Mouse (Mus musculus) embryonic facial prominence, embryonic 15.5 days (tissue): ENCODE data around the gene Esr1. TPM values are rescaled to one million over a fixed set of nuclear protein-coding genes. Genes with fewer than 3 reads are reported as not detected.
"Not testable (repeated sequence)": the region's sequence is repeated elsewhere in the genome, so short reads cannot be mapped to it uniquely, and the experiment has no call there.

ENCODE experiments used
- ATAC-seq: fragments of 200-750 bp; cut with Nextera tagmentation; 2 replicates; pipeline ENCODE4 v1.8.0; 2017; ENCODE audit warnings: low read depth, moderate TSS enrichment; ENCODE audit not compliant: insufficient number of reproducible peaks, low FRiP score, low TSS enrichment
- H3K27ac ChIP-seq: fragments of 300-500 bp; sonication (generic); replicated peaks from 2 replicates; pipeline ENCODE4 v1.5.1; 2015; ENCODE audit warnings: mild to moderate bottlenecking, inconsistent platforms
- H3K27me3 ChIP-seq: fragments of 300-500 bp; sonication (generic); 2 replicates; pipeline ENCODE4 v1.6.1; 2015; ENCODE audit warnings: inconsistent platforms
- H3K36me3 ChIP-seq: fragments of 300-500 bp; sonication (generic); 2 replicates; pipeline ENCODE4 v1.6.1; 2015; ENCODE audit warnings: mild to moderate bottlenecking, inconsistent platforms
- H3K4me1 ChIP-seq: fragments of 300-500 bp; sonication (generic); 2 replicates; pipeline ENCODE4 v1.6.1; 2015; ENCODE audit warnings: inconsistent platforms
- H3K4me2 ChIP-seq: fragments of 300-500 bp; sonication (generic); replicated peaks from 2 replicates; pipeline ENCODE4 v1.6.1; 2015; ENCODE audit warnings: mild to moderate bottlenecking, inconsistent platforms
- H3K4me3 ChIP-seq: fragments of 300-500 bp; sonication (generic); replicated peaks from 2 replicates; pipeline ENCODE4 v1.5.1; 2015; ENCODE audit warnings: mild to moderate bottlenecking, inconsistent platforms
- H3K9ac ChIP-seq: fragments of 300-500 bp; sonication (generic); 2 replicates; pipeline ENCODE4 v1.6.1; 2015; ENCODE audit warnings: inconsistent platforms
- H3K9me3 ChIP-seq: fragments of 300-500 bp; sonication (generic); replicated peaks from 2 replicates; pipeline ENCODE4 v1.6.1; 2016; ENCODE audit warnings: inconsistent platforms
- WGBS: fragments of 180-500 bp; shearing (Covaris S2); methylation state at CpG from one replicate; pipeline ENCODE4 v1.1.7; 2015; 5-methylcytosine and 5-hydroxymethylcytosine counted together
- polyA plus RNA-seq: library from polyadenylated mRNA; unstranded; fragments of >200 nt; fragmentation: Nextera tagmentation; extraction: Ambion mirVana; gene quantifications from 2 replicates; pipeline ENCODE4 v1.2.1, GENCODE M21; 2015

Gene Esr1
- polyA plus RNA-seq, 1 experiment from 2014 or later = 0.37 TPM

DNA sequence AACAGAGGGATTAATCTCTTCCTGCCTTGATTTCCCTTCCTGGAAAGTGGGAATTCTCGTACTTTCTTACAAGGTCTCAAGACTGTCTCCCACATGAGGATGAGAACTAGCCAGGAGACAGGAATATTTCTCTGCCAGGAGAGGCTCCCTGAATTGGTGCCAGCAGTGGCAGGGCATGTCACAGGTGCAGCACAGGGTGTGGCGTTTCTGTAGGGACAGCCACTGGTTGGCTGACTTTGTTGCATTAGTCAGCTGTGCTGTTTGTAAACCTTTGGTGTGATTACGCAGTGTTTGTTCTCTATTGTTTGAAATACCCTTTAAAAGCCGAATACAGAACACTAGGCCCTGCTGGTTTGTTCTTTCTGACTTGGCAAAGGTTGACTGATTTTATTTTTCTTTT lies 11.8 kb upstream of the Esr1 start:
- no peaks in the 10 kb centered on the region for H3K9me3 ChIP-seq
- no peaks in the 10 kb centered on the region for H3K36me3 ChIP-seq
- no peak overlapping the region for H3K4me2 ChIP-seq
- no peak overlapping the region for H3K27ac ChIP-seq
- no peak overlapping the region for H3K9ac ChIP-seq
- ATAC-seq = no peak
- H3K4me3 ChIP-seq = no peak overlapping the region
- H3K27me3 ChIP-seq = no peaks in the 10 kb centered on the region
- 78% methylated on average over 4 of the region's 4 CpGs for WGBS
- no peaks in the 10 kb centered on the region for H3K4me1 ChIP-seq

DNA sequence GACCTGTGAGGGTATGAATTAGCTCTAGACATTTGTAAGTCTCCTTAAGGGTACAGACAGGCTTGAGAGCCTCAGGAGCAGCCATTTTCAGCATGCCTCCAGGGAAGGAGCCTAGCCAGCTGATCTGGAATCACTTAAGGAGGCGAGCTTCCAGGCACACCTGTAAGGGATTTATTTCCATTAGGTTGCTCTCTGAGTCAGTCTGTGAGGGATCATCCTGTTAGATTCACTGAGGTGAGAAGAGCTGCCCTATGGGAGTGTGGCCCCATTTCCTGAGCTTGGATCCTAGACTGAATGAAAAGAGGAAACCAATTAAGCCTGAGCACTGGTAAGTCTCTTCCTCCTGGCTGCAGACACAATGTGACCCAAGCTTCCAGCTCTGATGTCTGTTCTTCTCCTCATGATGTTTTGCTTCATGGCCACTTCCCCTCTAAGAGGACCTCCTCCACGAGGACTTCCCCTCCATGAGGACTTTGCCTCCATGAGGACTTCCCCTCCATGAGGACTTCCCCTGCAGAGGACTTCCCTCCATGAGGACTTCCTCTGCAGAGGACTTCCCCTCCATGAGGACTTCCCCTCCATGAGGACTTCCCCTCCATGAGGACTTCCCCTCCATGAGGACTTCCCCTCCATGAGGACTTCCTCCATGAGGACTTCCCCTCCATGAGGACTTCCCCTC lies 10.5 kb upstream of the Esr1 start:
- H3K27me3 ChIP-seq = no peaks in the 10 kb centered on the region
- 34% methylated on average over 2 of the region's 2 CpGs for WGBS
- no peak overlapping the region for H3K4me2 ChIP-seq
- H3K4me1 ChIP-seq = no peaks in the 10 kb centered on the region
- H3K4me3 ChIP-seq = no peak overlapping the region
- H3K27ac ChIP-seq = no peak overlapping the region
- no peaks in the 10 kb centered on the region for H3K36me3 ChIP-seq
- H3K9ac ChIP-seq = no peak overlapping the region
- ATAC-seq = no peak
- no peaks in the 10 kb centered on the region for H3K9me3 ChIP-seq

DNA sequence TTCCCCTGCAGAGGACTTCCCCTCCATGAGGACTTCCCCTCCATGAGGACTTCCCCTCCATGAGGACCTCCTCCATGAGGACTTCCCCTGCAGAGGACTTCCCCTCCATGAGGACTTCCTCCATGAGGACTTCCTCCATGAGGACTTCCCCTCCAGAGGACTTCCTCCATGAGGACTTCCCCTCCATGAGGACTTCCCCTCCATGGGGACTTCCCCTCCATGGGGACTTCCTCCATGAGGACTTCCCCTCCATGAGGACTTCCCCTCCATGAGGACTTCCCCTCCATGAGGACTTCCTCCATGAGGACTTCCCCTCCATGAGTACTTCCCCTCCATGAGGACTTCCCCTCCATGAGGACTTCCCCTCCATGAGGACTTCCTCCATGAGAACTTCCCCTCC lies 9.8 kb upstream of the Esr1 start:
- H3K4me2 ChIP-seq, H3K36me3 ChIP-seq, H3K27ac ChIP-seq, H3K9me3 ChIP-seq, H3K27me3 ChIP-seq, H3K4me1 ChIP-seq, H3K4me3 ChIP-seq, ATAC-seq, H3K9ac ChIP-seq: not testable (repeated sequence)

DNA sequence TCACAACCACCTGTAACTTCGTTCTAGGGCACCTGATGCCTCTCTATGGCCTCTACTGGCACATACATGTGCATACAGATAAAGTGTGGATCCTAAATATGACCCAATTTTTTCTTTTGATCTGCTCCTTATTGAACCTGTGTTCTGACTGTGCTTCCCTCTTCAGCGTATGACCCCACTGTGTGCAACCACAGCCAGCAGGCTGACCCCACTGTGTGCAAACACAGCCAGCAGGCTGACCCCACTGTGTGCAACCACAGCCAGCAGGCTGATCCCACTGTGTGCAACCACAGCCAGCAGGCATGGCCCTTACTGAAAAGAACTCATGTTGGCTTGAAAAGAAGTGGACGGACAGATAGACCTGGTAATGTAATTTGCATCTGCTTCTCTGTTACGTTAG lies 8.9 kb upstream of the Esr1 start:
- Histone ChIP-seq H3K36me3 (no peaks in the 10 kb centered on the region), H3K4me1 (no peaks in the 10 kb centered on the region), H3K4me3 (no peak overlapping the region), H3K9me3 (no peaks in the 10 kb centered on the region), H3K9ac (no peak overlapping the region), H3K4me2 (no peak overlapping the region), H3K27me3 (no peaks in the 10 kb centered on the region), H3K27ac (no peak overlapping the region)
- no peak for ATAC-seq
- WGBS = 78% methylated on average over 4 of the region's 4 CpGs

DNA sequence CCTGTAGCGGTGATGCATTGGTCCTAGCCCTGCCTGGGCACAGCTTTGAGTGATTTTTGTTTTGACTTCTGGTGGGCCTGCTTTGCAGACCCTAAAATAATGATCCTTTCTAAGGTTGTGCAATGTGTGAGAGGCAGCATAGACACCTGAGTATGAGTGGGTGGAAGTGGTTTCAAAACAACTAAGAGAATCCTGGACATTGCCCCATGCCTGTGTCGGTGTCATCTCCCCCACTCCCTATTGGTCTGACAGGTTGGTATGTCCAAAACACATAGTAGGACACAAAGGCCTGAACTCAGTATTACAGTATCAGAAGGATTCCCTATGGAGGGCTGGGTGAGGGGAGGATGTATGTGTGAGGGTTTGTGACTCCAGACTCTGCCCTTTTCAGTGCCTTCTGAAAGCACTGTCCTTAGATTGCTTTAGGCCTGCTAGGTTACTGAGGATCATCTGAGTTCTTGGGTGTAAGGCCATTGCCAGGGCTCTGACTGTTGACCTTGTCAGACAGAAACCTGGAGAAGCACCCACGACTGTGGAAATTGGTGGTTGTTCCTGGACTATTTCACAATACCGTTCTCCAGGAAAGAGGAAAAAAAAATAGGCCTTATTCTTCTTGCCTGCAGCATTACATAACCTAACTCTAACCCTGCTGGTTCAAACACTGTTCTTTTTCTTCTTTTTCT lies 6.7 kb upstream of the Esr1 start:
- no peaks in the 10 kb centered on the region for H3K4me1 ChIP-seq
- H3K27me3 ChIP-seq = no peaks in the 10 kb centered on the region
- WGBS = 71% methylated on average over 4 of the region's 4 CpGs
- H3K9me3 ChIP-seq = no peaks in the 10 kb centered on the region
- H3K4me2 ChIP-seq = no peak overlapping the region
- H3K4me3 ChIP-seq = no peak overlapping the region
- H3K27ac ChIP-seq = no peak overlapping the region
- no peak for ATAC-seq
- H3K9ac ChIP-seq = no peak overlapping the region
- H3K36me3 ChIP-seq = no peaks in the 10 kb centered on the region

DNA sequence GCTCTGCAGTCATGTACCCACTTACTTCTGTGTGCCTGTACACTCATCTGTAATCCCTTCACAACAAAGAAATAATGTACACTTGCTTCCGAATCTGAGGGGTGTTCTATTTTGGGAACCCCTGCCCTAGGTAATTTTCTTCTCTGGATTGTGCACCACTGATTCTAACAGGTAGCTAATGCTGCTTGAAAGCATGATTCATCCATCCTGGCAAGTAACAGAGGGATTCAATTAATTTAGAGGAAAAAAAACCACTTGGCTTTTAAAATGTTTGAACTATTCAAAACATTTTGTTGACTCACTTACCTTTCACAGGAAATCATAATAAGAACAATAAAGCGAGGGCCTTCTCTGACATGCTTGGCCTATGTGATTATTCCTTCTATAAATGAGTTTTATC lies 1.2 kb upstream of the Esr1 start:
- H3K9me3 ChIP-seq = no peaks in the 10 kb centered on the region
- H3K4me3 ChIP-seq = no peak overlapping the region
- H3K9ac ChIP-seq = no peak overlapping the region
- H3K4me2 ChIP-seq = no peak overlapping the region
- H3K36me3 ChIP-seq = no peaks in the 10 kb centered on the region
- H3K27me3 ChIP-seq = no peaks in the 10 kb centered on the region
- H3K4me1 ChIP-seq = no peaks in the 10 kb centered on the region
- H3K27ac ChIP-seq = no peak overlapping the region
- WGBS = 54% methylated on average over 2 of the region's 2 CpGs
- no peak for ATAC-seq

DNA sequence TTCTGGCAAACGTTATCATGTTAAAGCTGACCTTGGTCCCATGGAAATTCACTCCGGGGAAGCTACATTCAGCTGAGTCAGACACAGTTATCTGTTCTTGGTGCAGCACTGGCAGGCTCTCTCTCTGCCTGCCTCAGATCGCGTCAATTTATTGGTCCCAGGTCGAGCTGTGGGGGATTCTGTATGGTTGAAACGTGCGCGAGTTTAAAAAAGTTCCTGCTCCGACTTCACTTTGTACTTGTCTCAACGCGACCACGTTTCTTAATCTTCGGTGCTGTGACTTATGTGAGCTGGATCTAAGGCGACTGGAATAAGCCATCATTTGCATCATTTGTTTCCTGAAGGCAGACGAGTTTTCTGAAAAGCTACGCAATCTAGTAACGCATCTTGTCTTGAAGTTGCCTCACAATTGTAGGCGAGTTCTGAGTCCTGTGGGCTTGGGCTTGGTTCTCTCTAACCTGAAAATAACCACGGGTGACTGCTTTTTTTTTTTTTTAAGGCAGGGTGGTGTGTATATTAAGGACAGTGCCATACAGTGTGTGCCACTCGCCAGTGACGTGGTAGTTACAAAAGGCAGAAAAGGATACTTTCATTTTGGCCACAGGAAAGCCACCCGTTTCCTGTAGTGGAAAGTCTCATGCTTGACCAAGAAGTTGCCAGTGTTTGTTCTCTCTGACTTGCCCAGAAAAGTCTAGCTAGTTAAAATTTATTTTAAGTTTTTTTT lies 1.1 kb downstream of the Esr1 start:
- Histone ChIP-seq H3K9me3 (no peaks in the 10 kb centered on the region), H3K4me1 (no peaks in the 10 kb centered on the region), H3K36me3 (no peaks in the 10 kb centered on the region), H3K9ac (no peak overlapping the region), H3K27ac (no peak overlapping the region), H3K4me2 (peak overlapping the region; percentile 49), H3K27me3 (no peaks in the 10 kb centered on the region), H3K4me3 (peak overlapping the region; percentile 28)
- WGBS = 49% methylated on average over 22 of the region's 22 CpGs
- ATAC-seq = no peak

DNA sequence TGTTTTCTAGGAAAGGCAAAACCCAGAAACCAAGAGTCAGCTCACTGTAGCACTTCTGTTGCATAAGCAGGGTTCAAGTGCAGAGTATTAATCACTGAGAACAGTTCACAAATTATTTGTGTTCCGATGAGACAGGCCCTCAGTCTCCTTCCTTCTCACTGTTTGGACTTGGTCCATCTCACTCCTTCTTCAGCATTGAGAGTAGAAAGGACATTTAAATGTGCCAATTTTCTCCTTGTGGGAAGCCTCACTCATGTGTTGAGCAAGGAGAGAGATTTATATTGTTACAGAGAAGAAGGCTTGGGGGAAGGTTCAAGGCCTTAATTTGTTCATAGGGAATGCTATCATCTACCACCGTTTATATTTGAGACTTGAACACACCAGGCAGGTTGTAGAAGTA lies 6.6 kb downstream of the Esr1 start:
- Histone ChIP-seq H3K36me3 (no peaks in the 10 kb centered on the region), H3K27me3 (no peaks in the 10 kb centered on the region), H3K4me2 (no peak overlapping the region), H3K9me3 (no peaks in the 10 kb centered on the region), H3K27ac (no peak overlapping the region), H3K9ac (no peak overlapping the region), H3K4me1 (peaks cover 5% of the 10 kb centered on the region; the same call in 1 of the 2 replicates), H3K4me3 (no peak overlapping the region)
- WGBS = 74% methylated on average over 2 of the region's 2 CpGs
- no peak for ATAC-seq

DNA sequence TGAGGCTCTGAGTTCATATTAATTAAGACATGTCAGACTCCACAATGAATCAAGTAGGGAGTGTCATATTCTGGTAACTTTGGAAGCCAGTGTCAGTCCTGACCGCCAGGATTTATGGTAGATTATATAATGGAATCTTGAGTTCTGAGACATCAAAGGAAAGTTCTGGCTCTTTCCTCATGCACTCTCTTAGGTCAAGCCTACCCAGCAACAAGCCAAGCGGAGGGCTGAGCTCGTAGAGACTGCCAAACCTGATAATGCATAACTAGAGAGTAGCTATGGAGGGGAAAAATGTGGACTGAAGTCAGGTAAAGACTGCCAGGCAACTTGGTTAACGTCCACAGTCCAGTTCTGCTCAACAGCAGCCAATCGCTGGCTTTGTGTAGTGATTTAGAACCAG lies 7.3 kb downstream of the Esr1 start:
- H3K4me3 ChIP-seq = no peak overlapping the region
- peaks cover 5% of the 10 kb centered on the region; the same call in 1 of the 2 replicates for H3K4me1 ChIP-seq
- 66% methylated on average over 5 of the region's 5 CpGs for WGBS
- H3K9me3 ChIP-seq = no peaks in the 10 kb centered on the region
- no peak for ATAC-seq
- H3K27ac ChIP-seq = no peak overlapping the region
- no peak overlapping the region for H3K9ac ChIP-seq
- no peaks in the 10 kb centered on the region for H3K27me3 ChIP-seq
- no peaks in the 10 kb centered on the region for H3K36me3 ChIP-seq
- no peak overlapping the region for H3K4me2 ChIP-seq

DNA sequence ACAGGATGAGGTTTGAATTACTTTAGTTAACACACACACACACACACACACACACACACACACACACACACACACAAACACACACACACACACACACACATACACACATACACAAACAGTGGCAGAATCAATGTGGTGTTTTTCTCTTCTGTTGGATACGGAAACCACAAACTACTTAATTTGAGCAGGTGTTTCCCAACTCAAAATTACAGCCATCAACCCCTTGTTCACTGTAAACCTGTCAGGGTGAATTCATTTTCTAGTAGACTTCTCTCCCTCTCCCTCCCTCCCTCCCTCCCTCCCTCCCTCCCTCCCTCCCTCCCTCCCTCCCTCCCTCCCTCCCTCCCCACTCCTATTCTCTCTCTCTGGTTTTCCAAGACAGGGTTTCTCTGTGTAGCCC lies 8.0 kb downstream of the Esr1 start:
- not testable (repeated sequence) for H3K4me3 ChIP-seq, H3K4me2 ChIP-seq, H3K9ac ChIP-seq, H3K4me1 ChIP-seq, H3K27ac ChIP-seq, H3K9me3 ChIP-seq, ATAC-seq, H3K36me3 ChIP-seq, H3K27me3 ChIP-seq
- 65% methylated on average over 1 of the region's 1 CpGs for WGBS

DNA sequence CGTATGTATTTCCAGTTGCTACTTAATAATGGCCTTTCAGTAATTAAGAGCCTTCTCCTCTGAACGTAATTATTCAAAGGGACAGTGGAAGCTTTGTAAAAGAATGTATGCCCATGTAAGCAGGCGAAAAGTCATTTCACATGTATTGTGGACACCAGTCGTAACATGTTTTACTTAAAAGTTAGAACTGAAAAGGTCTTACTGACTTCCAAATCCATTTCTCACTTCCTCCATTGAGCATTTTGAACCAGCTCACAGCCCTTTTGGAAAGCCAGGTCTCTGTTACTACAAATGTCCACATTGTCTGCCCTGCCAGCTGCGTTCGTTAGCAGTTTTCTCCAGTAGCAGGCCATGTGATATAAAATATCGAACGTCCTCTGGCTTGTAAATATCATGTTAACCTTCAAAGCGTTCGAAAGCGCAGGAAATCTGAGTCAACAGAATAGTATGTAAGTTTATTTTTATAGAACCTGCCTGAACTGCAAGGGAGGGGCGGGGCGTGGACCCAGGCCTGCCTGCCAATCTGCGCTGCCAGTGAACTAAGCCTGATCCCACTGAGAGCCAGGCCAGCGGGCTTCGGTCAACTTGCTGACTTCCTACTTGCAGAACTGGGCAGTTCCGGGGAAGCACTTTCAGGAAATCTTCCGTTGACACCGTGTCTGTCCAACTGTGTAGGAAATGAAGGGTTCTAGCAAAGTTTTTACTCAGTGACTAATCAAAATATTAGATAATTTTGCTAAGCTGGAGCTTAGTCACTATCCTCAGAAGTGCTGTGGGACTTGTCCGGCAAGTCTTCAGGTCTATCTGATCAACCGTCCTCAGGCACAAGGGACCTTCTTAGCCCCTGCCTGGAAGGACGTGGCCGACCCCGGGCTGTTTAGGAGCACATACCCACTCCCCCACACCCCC lies 9.5 kb downstream of the Esr1 start:
- H3K4me3 ChIP-seq = no peak overlapping the region
- peak overlapping the region; percentile 17; the same call in 1 of the 2 replicates for H3K27ac ChIP-seq
- 51% methylated on average over 24 of the region's 24 CpGs for WGBS
- H3K36me3 ChIP-seq = no peaks in the 10 kb centered on the region
- no peaks in the 10 kb centered on the region for H3K27me3 ChIP-seq
- no peaks in the 10 kb centered on the region for H3K9me3 ChIP-seq
- no peak overlapping the region; the same call in 1 of the 2 replicates for H3K4me2 ChIP-seq
- 0 out of 2 replicates have a peak, but pooled peaks have one; percentile 34 for ATAC-seq
- peaks cover 5% of the 10 kb centered on the region; the same call in 1 of the 2 replicates for H3K4me1 ChIP-seq
- H3K9ac ChIP-seq = no peak overlapping the region
